Mouse (Mus musculus) heart, adult 11 months (tissue): ENCODE measurements around the gene Olfr477.
"Not testable (repeated sequence)": the region's sequence is repeated elsewhere in the genome, so short reads cannot be mapped to it uniquely, and the experiment has no call there.

Experiments used
- DNase-seq: peaks from one replicate; pipeline ENCODE4 v3.0.0; 2022

Olfr477 gene

GRCm38 (mm10) chr7:107986393-107986792, at the start of gene Olfr477:
TSS of gene Olfr477 (plus strand) at chr7:107986693.
- no peak for DNase-seq

- DNase-seq: not testable (repeated sequence)
Measured at GRCm38 (mm10) chr7:107952539-107952938, 34.0 kb upstream of the Olfr477 start.

- DNase-seq: no peak
Measured at GRCm38 (mm10) chr7:107954343-107954742, 32.1 kb upstream of the Olfr477 start, which contains the start of gene Olfr474. TSS of gene Olfr474 (plus strand) at chr7:107954643.

GRCm38 (mm10) chr7:107964503-107964902, 22.0 kb upstream of the Olfr477 start, which contains the start of gene Olfr476:
TSS of gene Olfr476 (plus strand) at chr7:107964803.
- DNase-seq: no peak

- not testable (repeated sequence) for DNase-seq
Measured at GRCm38 (mm10) chr7:108014256-108014655, 27.8 kb downstream of the Olfr477 start.

GRCm38 (mm10) chr7:108033889-108034288, 47.4 kb downstream of the Olfr477 start, which contains the start of gene Olfr478:
TSS of gene Olfr478 (minus strand) at chr7:108033989.
- DNase-seq: no peak
